Mouse (Mus musculus) cortical plate, adult 2 months (tissue): ENCODE measurements around the gene Cfap77.

ENCODE experiments used
- CTCF ChIP-seq: fragments of 200-500 bp; IDR thresholded peaks from 2 replicates; pipeline ENCODE4 v1.5.1; 2011; ENCODE audit warnings: mild to moderate bottlenecking, control low read depth, low read length; ENCODE audit not compliant: insufficient read depth; ENCODE audit errors: extremely low read depth
- POLR2A ChIP-seq: fragments of 200-500 bp; IDR thresholded peaks from 2 replicates; pipeline ENCODE4 v1.6.1; 2011; ENCODE audit warnings: mild to moderate bottlenecking, low read length, control low read depth; ENCODE audit not compliant: insufficient read depth; ENCODE audit errors: extremely low read depth

DNA sequence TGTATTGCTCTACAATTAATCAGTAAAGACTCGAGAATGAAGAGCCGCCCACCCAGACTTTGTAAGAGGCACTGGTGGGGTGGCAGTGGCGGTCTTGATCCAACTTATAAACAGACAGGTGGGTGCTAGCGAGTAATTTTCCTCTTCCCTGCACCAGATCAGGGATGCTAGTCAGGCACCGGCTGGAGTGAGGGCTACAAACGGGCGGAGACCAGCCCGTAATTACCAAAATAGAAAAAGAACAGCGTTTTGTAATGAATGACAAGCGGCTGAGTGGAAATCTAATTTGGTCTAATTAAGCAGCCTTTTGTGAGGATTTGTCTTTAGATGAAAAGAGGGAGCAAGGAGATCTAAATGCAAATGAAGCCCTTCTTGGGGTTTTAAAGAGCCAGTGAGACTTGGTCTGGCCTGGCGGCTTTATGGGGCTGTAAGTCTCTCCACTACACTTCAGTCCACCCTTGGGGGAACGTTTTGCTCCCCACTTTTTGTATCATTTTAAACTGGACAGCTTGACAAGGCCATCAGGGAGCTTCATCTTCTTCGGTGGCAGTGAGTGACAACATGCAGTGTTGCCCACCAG is 48.3 kb downstream of the Cfap77 start:
- no peak for TF ChIP-seq CTCF
- TF ChIP-seq POLR2A, result no peak
